Mouse (Mus musculus) gastrocnemius, postnatal 36 days (tissue): ENCODE data around the gene Atg7. TPM values are rescaled to one million over a fixed set of nuclear protein-coding genes. Genes with fewer than 3 reads are reported as not detected.

Experiments used
- DNase-seq, 2 experiments: peaks; one replicate each; pipeline ENCODE4 v3.0.0; 2022
- intact Hi-C: fragments of 180-260 bp; cut with DNase I; formaldehyde crosslinking; loops from one replicate; pipeline ENCODE4 v1.15.1; 2025
- total RNA-seq, 2 experiments: library from RNA; stranded (reverse); gene quantifications; 2 replicates each; pipeline ENCODE4 v1.2.3; 2021

The Atg7 gene
- total RNA-seq, 2 experiments from 2014 or later, result 8.2 to 8.6 TPM

DNA sequence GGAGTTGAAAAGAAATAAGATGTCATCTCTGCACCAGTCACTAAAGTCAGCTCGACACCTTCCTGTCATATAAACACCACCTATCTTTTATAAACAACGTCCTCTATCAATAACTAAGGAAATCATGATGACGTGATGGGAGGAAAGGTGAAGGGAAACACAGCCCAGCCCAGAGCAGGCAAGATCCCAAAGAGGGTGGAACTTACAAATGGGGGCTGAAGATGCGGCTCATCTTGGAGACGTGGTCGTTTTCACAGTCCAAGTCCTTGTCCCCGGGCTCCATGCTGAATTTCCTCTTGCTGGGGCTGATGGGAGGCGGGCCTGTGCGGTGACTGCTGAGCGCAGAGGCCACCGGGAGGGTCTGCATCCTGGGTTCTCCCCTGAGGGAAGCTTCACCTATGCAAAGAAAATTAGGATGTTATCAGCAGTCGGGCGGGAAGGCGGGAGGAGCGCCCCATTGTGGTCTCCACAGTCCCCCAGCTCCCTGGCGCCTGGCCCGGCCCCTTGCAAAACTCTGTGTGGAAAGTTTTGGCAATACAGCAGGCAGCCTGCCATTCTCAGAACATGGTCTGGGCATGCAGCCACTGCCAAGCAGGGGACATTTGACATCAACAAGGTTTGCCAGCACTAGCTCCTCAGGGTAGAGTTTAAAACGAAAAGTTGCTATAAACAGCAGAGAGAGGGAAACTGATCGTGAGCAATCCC lies 247.7 kb downstream of the Atg7 start:
- intact Hi-C loops, result loop anchor here (2.0 to 5.0 kb wide), 2 partner anchors 30 to 78 kb away; no protein-coding TSS in a partner anchor
- peak; percentile 79 to 84 for DNase-seq

DNA sequence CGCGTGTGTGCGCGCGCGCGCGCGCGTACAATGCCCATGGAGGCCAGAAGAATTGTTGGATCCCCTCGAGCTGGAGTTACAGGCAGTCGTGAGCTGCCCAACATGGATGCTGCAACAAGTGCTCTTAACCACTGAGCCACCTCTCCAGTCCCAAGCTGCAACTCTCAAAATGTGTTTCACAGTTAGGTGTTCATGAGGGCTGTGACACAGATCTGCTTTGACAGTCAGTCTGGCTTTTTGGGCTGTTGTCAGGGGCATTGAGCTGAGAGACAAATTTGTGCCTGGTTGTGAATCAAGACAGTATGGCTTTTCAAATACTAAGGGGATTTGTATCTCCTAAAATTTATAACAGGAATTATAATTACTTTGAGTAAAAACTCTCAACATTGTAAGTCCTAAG lies 248.4 kb downstream of the Atg7 start:
- no peak for DNase-seq
- intact Hi-C loops, result loop anchor here (2.0 to 5.0 kb wide), 2 partner anchors 30 to 79 kb away; no protein-coding TSS in a partner anchor

DNA sequence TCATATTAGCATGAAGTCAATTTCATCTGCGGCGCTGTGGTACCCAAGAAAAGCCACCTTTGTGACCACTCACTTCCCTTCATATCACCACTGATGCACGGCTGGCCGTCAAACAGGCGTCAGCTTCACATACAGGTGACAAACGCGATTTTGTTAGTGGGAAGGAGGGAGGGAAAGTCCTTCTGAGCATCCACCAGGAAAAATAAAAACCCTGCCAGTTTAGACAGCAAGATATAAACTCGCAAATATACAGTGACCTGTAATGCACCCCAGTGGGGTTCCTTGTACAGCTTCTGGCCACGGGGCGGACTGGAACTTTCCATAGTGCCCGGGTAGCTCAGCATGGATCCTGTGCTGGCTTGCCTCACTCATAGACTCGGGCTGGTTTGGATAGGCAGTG lies 248.9 kb downstream of the Atg7 start:
- intact Hi-C loops, result loop anchor here (2.0 to 5.0 kb wide), 2 partner anchors 29 to 79 kb away; no protein-coding TSS in a partner anchor
- DNase-seq, result no peak

DNA sequence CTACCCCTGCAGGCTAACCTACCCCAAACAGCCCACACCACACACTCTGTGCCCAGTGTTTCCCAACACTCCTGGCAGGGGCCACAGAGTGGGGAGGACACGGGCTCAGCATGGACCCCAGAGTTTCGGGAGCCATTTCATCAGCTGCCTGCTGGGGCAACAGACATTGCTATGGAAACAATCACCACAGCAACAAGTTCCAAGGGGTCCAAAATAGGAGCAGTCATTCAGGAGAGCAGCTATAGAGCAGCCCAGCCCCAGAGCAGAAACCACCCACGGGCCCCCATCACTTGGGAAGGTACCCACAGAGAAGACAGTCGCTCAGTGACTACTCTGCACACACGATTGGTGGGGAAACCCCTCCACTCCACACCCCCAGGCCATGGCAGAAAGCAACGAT lies 249.5 kb downstream of the Atg7 start:
- DNase-seq, result peak in 1 of 2 experiments; percentile 33
- intact Hi-C loops, result loop anchor here (5.0 kb wide), 1 partner anchor 80 kb away; no protein-coding TSS in a partner anchor

DNA sequence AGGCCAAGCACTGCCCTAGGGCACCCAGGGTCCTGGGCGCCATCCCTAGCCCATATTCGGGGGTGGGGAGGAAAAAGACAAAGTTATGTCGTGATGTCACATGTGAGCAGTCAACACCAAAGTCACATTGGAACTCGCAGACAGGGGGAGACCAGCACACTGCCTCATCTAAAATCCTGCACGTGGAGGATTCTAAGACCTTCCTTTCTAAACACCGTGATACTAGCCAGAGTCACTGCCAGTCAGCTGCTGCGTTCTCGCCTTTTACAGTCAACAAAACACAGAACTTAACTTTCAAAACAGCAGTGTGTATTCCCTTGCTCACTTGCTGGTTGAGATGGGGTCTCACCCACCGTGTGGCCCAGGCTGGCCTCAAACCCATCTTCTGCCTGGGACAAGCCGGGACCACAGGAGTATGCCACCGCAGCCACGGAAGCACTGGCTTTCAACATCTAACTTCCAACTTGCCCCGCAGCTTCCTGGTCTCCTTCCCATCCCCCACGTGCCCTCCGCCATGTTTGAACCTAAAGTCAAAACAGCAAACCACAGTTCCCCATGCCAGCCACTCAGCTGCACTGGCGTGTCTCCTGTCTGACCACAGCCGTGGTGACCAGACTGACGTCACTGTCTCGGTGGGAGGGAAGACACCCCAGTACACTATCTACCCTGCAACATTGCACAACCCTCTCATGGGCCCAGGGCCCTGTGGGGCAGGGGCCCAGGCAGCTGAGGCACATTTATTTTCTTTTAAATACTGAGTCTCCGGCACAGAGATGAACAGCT lies 250.7 kb downstream of the Atg7 start:
- DNase-seq, result peak; percentile 52 to 68
- intact Hi-C loops, result loop anchor here (5.0 kb wide), 1 partner anchor 81 kb away; no protein-coding TSS in a partner anchor

DNA sequence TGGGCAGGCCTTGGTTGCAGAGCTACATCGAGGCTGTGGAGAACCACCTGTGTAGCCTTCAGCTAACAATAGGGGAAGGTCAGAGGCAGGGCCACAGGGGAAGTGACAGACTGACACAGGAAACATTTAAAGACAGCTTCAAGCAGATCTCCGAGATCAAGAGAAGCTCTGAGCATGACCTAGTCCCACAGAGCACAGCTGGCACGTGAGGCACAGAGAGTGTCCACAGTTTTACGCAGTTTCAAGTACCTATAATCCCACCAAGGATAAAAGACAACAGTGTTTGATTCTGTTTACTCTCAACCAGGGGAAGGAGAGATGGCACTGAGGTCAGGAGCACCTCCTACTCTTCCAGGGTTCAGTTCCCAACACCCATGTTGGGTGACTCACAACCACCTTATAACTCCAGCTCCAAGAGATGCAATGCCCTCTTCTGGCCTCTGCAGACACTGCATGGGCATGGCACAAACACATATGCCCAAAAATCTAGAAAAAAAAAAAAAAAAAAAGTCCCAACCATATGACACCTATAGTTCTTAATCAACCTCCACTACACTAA lies 251.7 kb downstream of the Atg7 start:
- intact Hi-C loops, result loop anchor here (5.0 kb wide), 1 partner anchor 82 kb away; no protein-coding TSS in a partner anchor
- no peak for DNase-seq

DNA sequence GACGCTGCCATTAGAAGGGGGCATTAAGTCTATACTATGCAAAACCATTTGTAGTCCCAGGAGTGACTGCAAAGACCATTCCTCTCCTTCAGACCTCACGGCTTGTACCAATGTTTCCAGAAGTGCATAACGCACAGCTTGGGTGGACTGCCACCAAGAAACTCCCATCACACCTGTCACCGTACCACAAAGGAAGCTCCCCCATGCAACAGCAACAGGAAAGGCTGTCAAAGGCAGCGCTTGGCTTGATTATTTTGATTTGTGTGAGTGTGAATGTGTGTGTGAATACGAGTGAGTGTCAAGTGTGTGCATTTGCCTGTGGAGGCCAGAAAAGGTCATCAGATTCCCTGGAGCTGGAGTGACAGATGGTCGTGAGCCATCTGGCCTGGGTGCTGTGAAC lies 252.3 kb downstream of the Atg7 start:
- DNase-seq, result no peak
- intact Hi-C loops, result no loop called here

DNA sequence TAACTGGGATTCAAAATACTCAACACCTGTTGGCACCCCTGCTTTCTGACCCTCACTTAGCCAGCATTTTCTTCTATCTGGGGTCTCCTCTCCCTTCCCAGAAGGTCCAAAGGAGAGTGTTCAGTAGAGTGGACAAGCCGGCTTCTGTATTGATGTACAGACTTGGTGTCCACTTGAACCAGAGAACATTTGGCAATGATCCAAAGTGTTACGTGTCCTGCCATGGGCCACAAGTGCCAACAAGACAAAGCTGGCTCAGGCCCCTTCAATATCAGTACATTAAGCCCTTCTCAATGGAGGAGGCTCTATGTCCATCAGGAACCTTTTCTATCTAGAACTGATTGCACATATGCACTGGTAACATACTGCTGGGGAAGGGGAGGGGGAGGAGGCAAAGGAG lies 253.4 kb downstream of the Atg7 start:
- DNase-seq, result no peak
- intact Hi-C loops, result no loop called here

DNA sequence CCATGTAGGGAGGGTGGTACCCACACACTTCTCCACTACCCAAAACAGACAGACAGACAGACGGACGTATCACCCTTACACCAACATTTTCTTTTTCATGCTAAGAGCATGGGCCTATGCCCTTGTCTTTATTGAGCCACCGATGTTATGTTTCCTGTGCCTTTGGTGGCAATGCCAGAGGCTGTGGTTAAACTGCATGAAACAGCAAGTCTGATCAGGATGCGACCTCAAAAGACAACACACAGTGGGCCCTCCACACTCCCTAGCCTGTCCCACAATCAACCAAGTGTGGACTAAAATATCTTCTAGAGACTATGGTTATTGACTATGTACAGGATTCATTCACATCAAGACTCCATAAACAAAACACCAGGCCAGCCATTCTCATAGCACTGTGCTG lies 256.1 kb downstream of the Atg7 start:
- intact Hi-C loops, result no loop called here

DNA sequence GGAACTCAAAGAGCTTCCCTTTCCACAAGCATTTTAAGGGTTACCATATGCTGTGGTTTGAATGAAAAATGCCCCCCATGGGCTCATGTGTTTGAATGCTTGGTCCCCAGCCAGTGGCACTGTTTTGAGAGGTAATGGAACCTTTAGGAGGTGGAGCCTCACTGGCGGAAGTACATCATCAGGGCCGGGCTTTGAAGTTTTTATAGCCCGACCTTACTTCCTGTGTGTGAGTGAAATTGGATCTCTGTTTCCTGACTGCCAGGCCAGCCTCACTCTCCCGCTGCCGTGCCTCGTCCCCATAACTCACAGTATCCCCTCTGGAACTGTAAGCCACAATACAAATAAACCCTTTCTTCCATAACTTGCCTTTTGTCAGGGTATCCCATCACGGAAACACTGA lies 256.8 kb downstream of the Atg7 start:
- intact Hi-C loops, result no loop called here
- DNase-seq, result no peak

More for the DNA sequence above, 256.1 kb downstream of the Atg7 start:
- DNase-seq, result no peak

DNA sequence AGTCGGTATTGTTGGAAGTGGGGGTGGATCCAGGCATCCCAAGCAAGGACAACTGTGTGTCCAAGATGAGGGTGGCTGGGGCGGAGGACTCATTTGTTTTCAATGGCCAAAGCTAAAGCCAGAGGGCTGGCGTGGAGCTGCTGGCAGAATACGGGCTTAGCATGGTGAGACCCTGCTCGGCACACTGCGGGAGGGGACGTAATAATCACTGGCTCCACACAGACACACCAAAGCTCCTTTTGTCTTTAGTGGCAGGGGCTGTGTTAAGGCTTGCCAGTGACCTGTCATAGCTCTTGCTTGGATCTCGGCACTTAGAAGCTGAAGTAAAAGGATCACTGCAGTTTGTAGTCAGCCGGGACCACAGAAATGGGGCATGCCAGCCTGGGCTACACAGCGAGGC lies 257.3 kb downstream of the Atg7 start:
- intact Hi-C loops, result no loop called here
- DNase-seq, result no peak

DNA sequence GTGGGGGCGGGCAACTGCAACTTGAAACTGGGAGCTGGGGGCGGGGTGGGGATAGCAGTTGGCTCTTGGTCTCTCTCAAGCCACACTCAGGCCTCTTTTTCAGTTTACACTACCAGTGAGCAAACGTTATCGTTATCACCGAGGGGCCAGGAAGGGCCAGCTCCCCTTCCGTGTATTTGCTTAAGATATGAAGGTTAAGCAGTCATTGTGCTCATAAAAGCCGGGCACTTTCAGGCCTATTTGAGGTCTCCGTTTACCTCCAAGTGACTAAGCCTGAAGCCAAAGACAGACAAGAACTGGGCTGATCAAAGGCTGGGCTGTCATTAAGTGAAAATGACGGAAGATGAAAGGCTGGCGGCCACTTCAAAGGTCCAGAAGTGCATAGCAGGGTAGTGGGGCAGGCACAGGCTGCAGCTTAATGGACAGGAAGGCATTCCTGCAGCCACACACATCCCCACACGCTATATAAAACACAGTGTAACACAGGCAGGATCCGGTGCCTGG lies 258.5 kb downstream of the Atg7 start:
- intact Hi-C loops, result no loop called here
- DNase-seq, result no peak

DNA sequence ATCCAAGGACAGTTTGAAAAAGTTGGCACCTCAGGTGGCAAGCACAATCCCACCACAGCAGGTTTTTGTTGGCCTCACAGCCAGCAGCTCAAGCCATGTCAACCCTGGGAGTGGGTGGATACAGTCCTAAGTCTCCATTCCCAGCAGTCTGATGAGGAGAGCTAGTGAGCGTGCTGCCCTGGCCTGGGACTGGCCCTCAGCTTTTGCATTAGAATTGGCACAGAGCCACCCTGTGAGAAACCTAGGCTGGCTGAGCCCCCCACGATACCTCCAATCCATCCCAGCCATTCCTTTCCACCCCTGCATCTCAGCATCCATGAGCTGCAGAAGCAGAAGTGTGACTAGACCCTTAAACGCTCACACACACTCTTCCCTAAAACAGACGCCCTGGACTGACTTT lies 259.0 kb downstream of the Atg7 start:
- intact Hi-C loops, result no loop called here
- DNase-seq, result no peak

DNA sequence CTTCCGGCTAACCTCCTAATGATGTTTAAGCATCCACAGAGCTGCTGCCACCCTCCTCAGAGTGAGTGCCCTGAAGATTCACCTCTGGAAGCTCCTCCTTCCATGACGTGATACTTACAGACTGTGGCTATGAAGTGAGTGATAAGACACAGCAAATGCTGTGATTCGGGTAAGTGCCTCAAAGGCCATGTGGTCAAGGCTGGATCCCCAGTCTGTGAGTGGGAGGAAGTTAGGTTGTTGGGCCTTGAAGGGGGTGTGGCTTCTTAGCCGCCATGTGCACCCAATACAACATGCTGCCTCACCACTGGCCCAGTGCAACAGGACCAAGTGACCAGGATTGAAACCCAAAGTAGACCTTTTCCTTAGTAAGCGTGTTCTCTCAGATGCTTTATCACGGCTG lies 261.3 kb downstream of the Atg7 start:
- DNase-seq, result no peak
- intact Hi-C loops, result no loop called here

DNA sequence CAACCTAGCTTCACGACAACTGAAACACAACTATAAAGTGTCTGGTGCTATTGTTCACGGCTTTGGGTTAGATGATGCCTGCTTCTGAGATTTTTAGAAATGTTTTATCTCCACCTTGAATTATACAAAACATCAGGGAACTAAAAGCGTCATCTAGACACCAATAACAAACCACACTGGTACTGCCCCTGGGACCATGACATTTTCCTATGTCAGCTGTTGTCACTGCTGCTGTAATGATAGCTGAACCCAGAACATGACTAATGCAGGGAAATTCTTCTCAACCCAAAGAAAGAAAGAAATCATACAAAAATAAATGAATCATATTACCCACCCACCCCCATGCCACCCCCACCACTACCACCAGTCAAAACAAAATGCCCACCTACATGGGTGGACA lies 261.9 kb downstream of the Atg7 start:
- no peak for DNase-seq
- intact Hi-C loops, result no loop called here

DNA sequence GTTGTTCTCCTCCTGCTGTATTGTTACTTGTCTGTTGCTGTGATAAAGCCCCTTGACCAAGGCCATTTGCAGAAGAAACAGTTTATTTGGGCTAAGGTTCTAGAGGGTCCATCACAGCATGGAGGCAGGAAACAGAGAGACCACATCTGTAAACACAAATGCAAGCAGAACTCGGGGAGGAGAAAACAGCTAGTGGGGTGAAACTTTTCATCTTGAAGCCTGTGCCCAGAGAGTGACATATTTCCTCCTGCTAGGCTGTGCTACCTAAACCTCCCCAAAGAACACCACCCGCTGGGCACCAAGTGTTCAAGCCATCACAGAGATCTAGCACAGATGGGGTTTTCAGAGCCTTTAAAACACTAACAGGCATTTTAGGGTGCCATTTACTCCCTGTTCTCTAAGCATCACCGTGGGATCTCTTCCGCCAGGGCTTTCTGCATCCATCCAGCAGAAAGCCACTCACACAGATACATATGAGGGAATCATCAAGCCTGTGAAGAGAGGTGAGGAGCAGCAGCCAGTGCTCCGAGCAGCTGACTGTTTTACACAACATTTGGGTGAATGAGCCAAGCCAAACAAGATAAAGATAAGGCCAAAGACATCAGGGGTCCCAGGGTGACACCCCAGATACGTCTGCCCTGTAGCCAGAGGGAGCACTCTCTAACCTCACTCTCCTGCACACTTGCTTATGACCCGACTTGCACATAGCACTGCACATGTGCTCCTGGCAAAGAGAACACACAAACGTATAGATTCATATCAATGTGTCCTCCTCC lies 262.5 kb downstream of the Atg7 start:
- intact Hi-C loops, result no loop called here
- DNase-seq, result no peak

DNA sequence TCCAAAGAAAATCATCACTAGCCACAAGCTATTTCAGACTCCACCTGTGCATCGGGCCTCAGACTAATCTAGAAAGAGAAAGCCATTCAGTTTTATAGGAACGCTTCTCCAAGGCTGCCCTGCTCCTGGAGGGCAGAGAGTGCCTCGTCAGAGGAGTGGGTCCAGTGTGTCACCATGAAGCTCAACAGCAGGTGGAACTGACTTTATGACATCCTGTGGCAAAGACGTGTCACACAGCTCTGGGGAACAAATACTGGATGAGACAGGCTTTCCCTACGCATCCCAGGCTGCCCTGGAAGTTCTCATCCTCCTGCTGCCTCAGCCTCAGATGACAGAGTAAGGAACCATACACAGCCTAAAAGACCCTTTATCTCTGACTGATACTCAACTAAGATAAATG lies 263.3 kb downstream of the Atg7 start:
- DNase-seq, result no peak
- intact Hi-C loops, result no loop called here

DNA sequence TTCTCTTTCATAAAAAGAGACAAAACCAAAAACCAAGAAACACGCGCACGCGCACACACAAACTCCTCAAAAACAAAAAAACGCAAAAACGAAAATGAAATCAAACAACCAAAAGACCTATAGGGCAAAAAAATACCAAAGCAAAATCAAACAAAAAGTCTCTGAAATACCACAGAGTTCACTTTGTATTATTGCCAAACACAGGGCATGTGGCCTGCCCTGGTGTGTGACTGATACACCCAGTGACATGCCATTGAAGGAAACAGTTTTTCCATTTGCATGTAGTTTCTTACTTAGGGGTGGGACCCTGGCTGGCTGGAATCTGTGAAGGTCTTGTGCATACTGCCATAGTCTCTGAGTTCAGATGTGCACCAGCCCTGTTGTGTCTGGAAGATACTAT lies 264.6 kb downstream of the Atg7 start:
- DNase-seq, result no peak
- intact Hi-C loops, result no loop called here

DNA sequence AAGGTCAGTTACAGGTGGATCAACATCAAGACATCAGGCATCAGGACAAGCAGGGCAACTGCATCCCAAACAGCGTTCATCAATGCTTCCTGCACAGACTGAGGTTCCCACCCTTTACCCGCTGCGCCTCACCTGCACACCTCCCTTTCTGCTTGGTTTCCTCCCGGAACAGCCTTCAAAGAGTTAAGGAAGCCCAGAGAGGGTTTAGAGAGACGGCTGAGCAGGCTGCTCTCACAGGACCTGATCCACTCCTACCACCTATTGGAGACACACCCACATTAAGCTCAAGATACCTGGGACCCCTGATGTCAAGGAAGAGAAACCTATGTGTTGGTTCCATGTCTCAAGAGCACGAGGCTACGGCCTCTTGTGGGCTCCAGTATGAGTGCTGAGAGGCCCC lies 266.9 kb downstream of the Atg7 start:
- intact Hi-C loops, result no loop called here
- DNase-seq, result no peak
